Mouse (Mus musculus) brain, embryonic 14.5 days (tissue): ENCODE measurements around the gene Pde10a.

ENCODE experiments used
- CTCF ChIP-seq: fragments of 200-500 bp; IDR thresholded peaks from 2 replicates; pipeline ENCODE4 v1.5.1; 2012; ENCODE audit warnings: inconsistent platforms, mild to moderate bottlenecking, moderate library complexity, borderline replicate concordance; ENCODE audit not compliant: insufficient read depth, insufficient read length; ENCODE audit errors: extremely low read depth
- POLR2A ChIP-seq: fragments of 200-500 bp; IDR thresholded peaks from 2 replicates; pipeline ENCODE4 v1.6.1; 2012; ENCODE audit warnings: mild to moderate bottlenecking, inconsistent platforms, borderline replicate concordance; ENCODE audit not compliant: poor library complexity, insufficient read depth, insufficient read length, severe bottlenecking; ENCODE audit errors: extremely low read depth

- TF ChIP-seq CTCF (no peak), POLR2A (no peak)
These were observed 132.5 kb downstream of the Pde10a start for GRCm38 (mm10) chr17:8657661-8658060.
